Mouse (Mus musculus) forebrain, embryonic 14.5 days (tissue): ENCODE data around the gene Fblim1. TPM values are rescaled to one million over a fixed set of nuclear protein-coding genes. Genes with fewer than 3 reads are reported as not detected.
A peak's percentile ranks its signal among the peaks of the same experiment; 100 is the strongest.

Experiments used
- ATAC-seq: fragments of 200-750 bp; cut with Nextera tagmentation; 2 replicates; pipeline ENCODE4 v1.8.0; 2017; ENCODE audit warnings: mild to moderate bottlenecking, moderate library complexity
- DNase-seq: peaks from one replicate; pipeline ENCODE4 v3.0.0-alpha.2; 2015; ENCODE audit warnings: low spot score
- H3K27ac ChIP-seq: fragments of 300-500 bp; sonication (generic); 2 replicates; pipeline ENCODE4 v1.5.1; 2014; ENCODE audit warnings: low read depth, mild to moderate bottlenecking, control low read depth, low read length, moderate library complexity
- H3K27me3 ChIP-seq: fragments of 300-500 bp; sonication (generic); replicated peaks from 2 replicates; pipeline ENCODE4 v1.6.1; 2014; ENCODE audit warnings: low read length, control low read depth, mixed read lengths; ENCODE audit not compliant: control insufficient read depth, insufficient read depth
- H3K36me3 ChIP-seq: fragments of 300-500 bp; sonication (generic); 2 replicates; pipeline ENCODE4 v1.6.1; 2014; ENCODE audit warnings: low read length, control low read depth; ENCODE audit not compliant: control insufficient read depth, insufficient read depth
- H3K4me1 ChIP-seq: fragments of 300-500 bp; sonication (generic); 2 replicates; pipeline ENCODE4 v1.6.1; 2014; ENCODE audit warnings: antibody characterized with exemption, low read length, control low read depth; ENCODE audit not compliant: control insufficient read depth, insufficient read depth
- H3K4me2 ChIP-seq: fragments of 300-500 bp; sonication (generic); 2 replicates; pipeline ENCODE4 v1.6.1; 2014; ENCODE audit warnings: mild to moderate bottlenecking, control low read depth, low read length
- H3K4me3 ChIP-seq: fragments of 300-500 bp; sonication (generic); 2 replicates; pipeline ENCODE4 v1.5.1; 2014; ENCODE audit warnings: low read depth, low read length, control low read depth
- H3K9ac ChIP-seq: fragments of 300-500 bp; sonication (generic); 2 replicates; pipeline ENCODE4 v1.6.1; 2014; ENCODE audit warnings: mild to moderate bottlenecking, low read length, control low read depth, moderate library complexity
- H3K9me3 ChIP-seq: fragments of 300-500 bp; sonication (generic); replicated peaks from 2 replicates; pipeline ENCODE4 v1.6.1; 2016; ENCODE audit warnings: low read length, control low read depth, mixed read lengths; ENCODE audit not compliant: control insufficient read depth
- WGBS: fragments of 180-500 bp; shearing (Covaris S2); extraction: QIAGEN DNeasy Blood & Tissue Kit; methylation state at CpG from one replicate; pipeline ENCODE4 v1.1.7; 2014; 5-methylcytosine and 5-hydroxymethylcytosine counted together
- polyA plus RNA-seq: library from polyadenylated mRNA; unstranded; fragments of >200 nt; fragmentation: Nextera tagmentation; extraction: Ambion mirVana; gene quantifications from 2 replicates; pipeline ENCODE4 v1.2.1, GENCODE M21; 2014

The Fblim1 gene
- polyA plus RNA-seq, 1 experiment from 2014 or later, result 15.1 TPM

DNA sequence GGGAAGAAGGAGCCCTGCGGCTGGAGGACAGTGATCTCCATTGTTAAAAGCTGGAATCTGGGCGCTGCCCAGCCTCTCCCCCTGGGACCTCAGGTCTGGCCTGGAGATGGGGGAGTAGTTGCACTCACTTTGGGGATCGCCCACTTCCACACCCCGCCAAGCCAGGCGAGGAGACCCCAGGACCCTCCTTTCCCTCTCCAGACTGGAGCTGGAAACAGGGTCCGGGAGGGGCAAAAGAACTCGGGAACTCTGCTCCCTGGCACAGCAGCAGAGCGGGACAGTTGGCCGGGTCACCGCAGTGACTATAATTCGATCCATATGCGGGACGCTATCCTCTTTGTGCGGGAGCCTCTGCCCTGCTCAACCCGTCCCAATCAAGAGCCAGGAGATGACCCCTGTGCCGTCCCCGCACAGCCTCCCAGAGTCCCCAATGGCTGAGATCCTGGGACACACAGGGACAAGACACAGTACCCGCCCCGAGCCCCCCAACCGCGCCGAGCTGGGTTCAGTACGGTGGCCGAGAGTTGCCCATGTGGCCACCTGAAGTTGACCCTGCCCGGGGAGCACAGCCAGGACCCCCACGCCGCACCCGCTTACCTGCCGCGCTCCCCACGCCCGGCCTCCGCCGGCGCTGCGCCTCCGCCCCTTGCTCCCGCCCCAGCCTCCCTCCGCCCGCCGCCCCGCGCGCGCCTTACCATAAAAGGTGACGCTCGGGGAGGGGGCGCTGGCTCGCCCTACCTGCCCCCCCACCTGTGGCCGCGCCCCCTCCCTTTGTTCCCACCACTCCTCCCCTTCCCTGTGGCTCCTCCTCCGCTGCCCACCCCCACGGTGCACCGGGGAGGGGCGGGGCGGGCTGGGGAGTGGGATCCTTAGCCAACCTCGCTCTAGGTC is 6.4 kb downstream of the Fblim1 start:
- ATAC-seq (peak; percentile 31; the same call in 1 of the 2 replicates), DNase-seq (no peak)
- Histone ChIP-seq H3K27ac (no peak overlapping the region), H3K9me3 (no peaks in the 10 kb centered on the region), H3K27me3 (peaks cover 15% of the 10 kb centered on the region; the same call in 1 of the 2 replicates), H3K4me1 (0 out of 2 replicates have a peak, but pooled peaks cover 3% of the 10 kb centered on the region), H3K36me3 (no peaks in the 10 kb centered on the region), H3K9ac (peak overlapping the region; percentile 61), H3K4me2 (peak overlapping the region; percentile 67), H3K4me3 (peak overlapping the region; percentile 39)
- WGBS, result under 1% methylated on average over 50 of the region's 57 CpGs

DNA sequence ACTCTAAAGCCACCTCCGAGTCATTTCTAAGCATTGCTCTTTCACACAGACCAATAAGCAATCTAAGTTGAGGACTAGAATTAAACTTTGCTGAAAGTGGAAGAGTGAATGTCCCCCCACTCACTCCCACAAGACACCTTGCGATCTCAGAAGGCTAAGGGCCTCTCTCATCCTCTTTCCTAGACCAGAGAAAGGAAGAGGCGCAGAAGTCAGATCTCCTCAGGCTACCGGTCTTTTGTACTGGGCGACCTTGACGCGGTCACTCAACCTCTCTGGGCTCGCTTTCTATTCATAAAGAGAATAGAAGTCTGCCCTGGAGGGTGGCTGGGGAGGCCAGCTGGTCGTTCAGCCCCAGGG is 7.0 kb downstream of the Fblim1 start:
- Histone ChIP-seq H3K27me3 (peaks cover 15% of the 10 kb centered on the region; the same call in 1 of the 2 replicates), H3K36me3 (no peaks in the 10 kb centered on the region), H3K9me3 (no peaks in the 10 kb centered on the region), H3K4me1 (0 out of 2 replicates have a peak, but pooled peaks cover 3% of the 10 kb centered on the region), H3K27ac (no peak overlapping the region), H3K4me2 (peak overlapping the region; percentile 67), H3K4me3 (peak overlapping the region; percentile 39), H3K9ac (peak overlapping the region; percentile 61; the same call in 1 of the 2 replicates)
- DNase-seq, result no peak
- WGBS, result under 1% methylated on average over 9 of the region's 9 CpGs
- ATAC-seq, result no peak

DNA sequence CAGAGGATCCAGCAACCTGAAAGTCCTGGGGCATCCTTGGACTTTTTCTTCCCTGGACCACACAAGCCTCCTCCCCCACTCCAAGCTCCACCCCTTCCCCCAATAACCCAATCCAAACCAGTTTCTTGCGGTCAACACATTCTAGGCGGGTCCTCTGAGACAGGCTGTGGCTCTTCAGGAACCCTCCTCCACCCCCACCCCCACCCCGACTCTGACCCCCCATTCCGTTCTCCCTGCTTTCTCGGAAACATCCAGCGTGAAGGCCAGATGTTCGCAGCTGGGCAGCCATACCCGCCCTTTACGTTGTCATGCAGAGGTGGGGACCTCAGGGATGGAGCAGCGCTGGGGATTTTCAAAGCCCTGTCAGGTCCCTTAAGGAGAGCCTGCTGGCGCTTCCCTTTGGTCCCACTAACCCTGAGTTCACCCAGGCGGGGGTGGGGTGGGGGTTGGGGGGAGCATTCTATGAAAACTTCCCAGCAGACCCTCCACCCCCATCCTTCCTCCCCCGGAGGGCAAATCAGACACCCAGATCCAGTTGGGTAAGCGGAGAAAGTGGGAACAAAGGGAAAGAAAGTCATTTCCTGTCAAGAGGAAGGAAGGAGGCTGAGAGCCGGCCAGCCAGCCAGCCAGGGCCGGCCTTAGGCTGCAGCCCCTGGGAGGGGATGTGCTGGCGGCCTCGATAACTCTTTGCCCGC is 7.5 kb downstream of the Fblim1 start:
- Histone ChIP-seq H3K9ac (peak overlapping the region; percentile 61; the same call in 1 of the 2 replicates), H3K36me3 (no peaks in the 10 kb centered on the region), H3K27me3 (peaks cover 15% of the 10 kb centered on the region; the same call in 1 of the 2 replicates), H3K4me2 (peak overlapping the region; percentile 67), H3K4me3 (peak overlapping the region; percentile 39), H3K4me1 (0 out of 2 replicates have a peak, but pooled peaks cover 3% of the 10 kb centered on the region), H3K27ac (no peak overlapping the region), H3K9me3 (no peaks in the 10 kb centered on the region)
- 3% methylated on average over 19 of the region's 19 CpGs for WGBS
- DNase-seq (no peak), ATAC-seq (no peak)

DNA sequence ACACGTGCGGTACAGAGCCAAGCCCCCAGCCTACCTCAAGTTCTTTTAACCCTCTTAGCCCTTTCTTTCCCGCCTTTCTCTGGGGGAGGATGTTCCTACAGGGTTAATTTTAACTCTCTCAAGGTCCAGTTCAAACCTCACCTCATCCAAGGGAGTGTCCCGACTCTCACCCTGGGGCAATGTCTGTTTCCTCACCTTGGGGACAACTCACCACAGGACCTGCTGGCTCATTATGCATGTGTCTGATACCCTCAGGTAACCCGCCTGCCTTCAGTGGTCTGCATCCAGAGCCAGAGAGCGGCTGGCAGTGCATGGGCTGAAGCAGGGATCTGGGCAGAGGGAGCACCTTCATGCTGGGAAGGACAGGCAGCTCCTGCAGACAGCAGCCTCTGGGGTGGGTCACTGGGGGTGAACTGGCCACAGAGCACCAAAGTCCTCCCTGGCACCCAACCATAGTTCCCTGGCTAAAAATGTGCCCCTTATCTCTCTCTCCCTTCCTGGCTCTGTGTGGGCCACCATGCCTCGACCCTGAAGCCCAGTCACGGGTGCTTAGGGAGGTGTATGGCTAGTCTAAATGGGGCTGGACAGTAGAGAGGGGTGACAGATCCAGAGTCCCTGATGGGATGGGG is 9.1 kb downstream of the Fblim1 start:
- H3K27me3 ChIP-seq, result peaks cover 15% of the 10 kb centered on the region; the same call in 1 of the 2 replicates
- ATAC-seq, result no peak
- no peak overlapping the region for H3K27ac ChIP-seq
- H3K4me3 ChIP-seq, result no peak overlapping the region
- H3K36me3 ChIP-seq, result no peaks in the 10 kb centered on the region
- DNase-seq, result no peak
- no peak overlapping the region for H3K4me2 ChIP-seq
- no peak overlapping the region for H3K9ac ChIP-seq
- 0 out of 2 replicates have a peak, but pooled peaks cover 3% of the 10 kb centered on the region for H3K4me1 ChIP-seq
- H3K9me3 ChIP-seq, result no peaks in the 10 kb centered on the region
- 80% methylated on average over 8 of the region's 8 CpGs for WGBS

DNA sequence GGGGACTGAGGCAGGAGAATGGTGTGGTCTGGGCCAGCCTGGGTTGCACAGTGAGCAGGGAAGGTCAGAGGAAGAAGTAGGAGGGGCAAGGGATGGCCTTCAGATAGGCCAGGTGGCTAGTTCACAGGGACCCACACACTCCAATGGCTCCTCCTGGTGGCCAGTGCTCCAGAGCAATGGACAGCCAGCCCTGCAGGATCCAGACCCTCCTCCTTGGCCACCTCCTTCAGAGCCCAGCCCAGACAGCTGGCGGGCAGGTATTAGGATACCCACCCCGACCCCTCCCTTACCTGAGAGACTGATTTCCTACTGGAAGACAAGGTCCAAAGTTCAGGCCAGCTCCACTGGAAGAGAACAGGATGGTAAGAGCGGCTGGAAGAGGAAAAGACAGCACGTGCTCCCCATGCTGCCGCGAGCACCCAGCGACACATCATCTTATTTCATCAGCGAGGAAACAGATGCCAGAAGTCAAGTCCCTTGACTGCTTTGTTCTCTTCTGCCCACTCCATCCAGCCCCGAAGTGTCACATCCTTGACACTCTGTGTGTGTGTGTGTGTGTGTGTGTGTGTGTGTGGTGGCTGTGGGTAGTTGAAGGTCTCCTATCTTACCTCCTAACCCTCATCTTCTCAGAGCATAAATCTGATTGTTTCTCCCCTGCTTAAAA is 10.2 kb downstream of the Fblim1 start:
- no peak for DNase-seq
- no peaks in the 10 kb centered on the region for H3K36me3 ChIP-seq

DNA sequence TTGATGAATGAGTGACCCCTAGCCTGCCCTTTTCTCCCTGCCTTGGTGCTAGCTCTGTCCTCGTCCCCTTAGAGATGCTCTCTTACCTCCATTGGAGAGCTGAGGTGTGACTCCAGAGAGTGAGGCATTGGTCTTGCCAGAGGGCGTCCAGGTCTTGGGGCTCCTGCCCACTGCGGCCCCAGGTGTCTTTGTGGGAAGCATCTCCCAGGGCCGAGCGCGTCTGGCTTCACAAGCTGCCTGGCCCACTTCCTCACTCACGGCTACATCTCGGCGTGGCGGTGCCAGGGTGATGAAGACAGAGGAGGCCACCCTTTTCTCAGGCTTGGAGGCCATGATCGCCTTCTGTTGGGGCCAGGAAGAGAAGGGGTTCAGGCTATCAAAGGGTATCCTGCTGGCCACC is 10.8 kb downstream of the Fblim1 start:
- Histone ChIP-seq H3K9me3 (no peaks in the 10 kb centered on the region), H3K4me2 (no peak overlapping the region), H3K27me3 (peaks cover 9% of the 10 kb centered on the region; the same call in 1 of the 2 replicates), H3K27ac (no peak overlapping the region), H3K36me3 (no peaks in the 10 kb centered on the region), H3K9ac (no peak overlapping the region), H3K4me1 (0 out of 2 replicates have a peak, but pooled peaks cover 3% of the 10 kb centered on the region), H3K4me3 (no peak overlapping the region)
- DNase-seq, result no peak
- ATAC-seq, result no peak
- WGBS, result 92% methylated on average over 11 of the region's 11 CpGs

More for the DNA sequence above, 10.2 kb downstream of the Fblim1 start:
- WGBS, result 84% methylated on average over 9 of the region's 9 CpGs
- ATAC-seq, result no peak
- H3K4me1 ChIP-seq, result 0 out of 2 replicates have a peak, but pooled peaks cover 3% of the 10 kb centered on the region
- H3K27me3 ChIP-seq, result peaks cover 15% of the 10 kb centered on the region; the same call in 1 of the 2 replicates
- no peak overlapping the region for H3K4me2 ChIP-seq
- H3K9me3 ChIP-seq, result no peaks in the 10 kb centered on the region
- no peak overlapping the region for H3K9ac ChIP-seq
- no peak overlapping the region for H3K27ac ChIP-seq
- no peak overlapping the region for H3K4me3 ChIP-seq

DNA sequence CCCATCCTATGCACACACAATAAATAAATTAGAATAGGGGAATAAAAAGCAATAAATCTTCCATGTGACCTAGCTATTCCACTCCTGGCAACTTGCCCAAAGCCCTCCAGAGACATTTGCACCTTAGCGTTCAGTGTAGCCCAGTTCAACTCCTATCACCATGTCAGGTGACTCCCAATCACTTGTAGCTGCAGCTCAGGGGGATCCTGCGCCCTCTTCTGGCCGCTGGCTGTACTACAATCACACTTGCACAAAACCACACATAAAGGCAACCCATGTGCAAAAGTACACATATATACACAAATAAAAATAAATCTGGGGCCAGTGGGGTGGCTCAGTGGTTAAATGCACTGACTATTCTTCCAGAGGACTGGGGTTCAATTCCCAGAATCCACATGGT is 14.3 kb downstream of the Fblim1 start:
- Histone ChIP-seq H3K36me3 (no peaks in the 10 kb centered on the region), H3K4me3 (no peak overlapping the region), H3K9me3 (no peaks in the 10 kb centered on the region), H3K4me1 (no peaks in the 10 kb centered on the region), H3K4me2 (no peak overlapping the region), H3K9ac (no peak overlapping the region), H3K27ac (no peak overlapping the region), H3K27me3 (no peaks in the 10 kb centered on the region)
- ATAC-seq (no peak), DNase-seq (no peak)
- WGBS, result 23% methylated on average over 3 of the region's 3 CpGs

DNA sequence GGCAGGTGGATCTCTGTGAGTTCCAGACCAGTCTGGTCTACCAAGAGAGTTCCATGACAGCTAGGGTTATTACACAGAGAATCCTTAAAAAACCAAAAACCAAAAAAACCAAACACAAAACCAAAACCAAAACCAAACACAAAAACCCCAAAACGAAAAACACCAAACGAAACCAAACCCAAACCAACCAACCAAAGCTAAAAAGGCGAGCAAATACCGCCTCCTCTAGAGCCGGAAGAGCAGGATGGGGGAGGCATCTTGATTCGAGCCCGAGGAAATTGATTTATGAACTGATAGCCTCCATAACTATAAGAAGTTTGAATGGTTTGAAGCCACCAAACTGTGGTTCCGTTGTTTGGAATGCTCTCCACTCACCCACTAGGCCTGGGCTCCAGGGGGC is 22.0 kb downstream of the Fblim1 start:
- Histone ChIP-seq H3K9ac (no peak overlapping the region), H3K4me1 (no peaks in the 10 kb centered on the region), H3K4me3 (no peak overlapping the region), H3K27ac (no peak overlapping the region), H3K36me3 (0 out of 2 replicates have a peak, but pooled peaks cover 3% of the 10 kb centered on the region), H3K9me3 (no peaks in the 10 kb centered on the region), H3K27me3 (no peaks in the 10 kb centered on the region), H3K4me2 (no peak overlapping the region)
- DNase-seq (no peak), ATAC-seq (no peak)
- 95% methylated on average over 8 of the region's 8 CpGs for WGBS
